Mouse (Mus musculus) inflammation-experienced regulatory T-cells, adult 6 months (primary cell): ENCODE results near the gene Sec24c. TPM values are rescaled to one million over a fixed set of nuclear protein-coding genes. Genes with fewer than 3 reads are reported as not detected.
"Not testable (repeated sequence)": the region's sequence is repeated elsewhere in the genome, so short reads cannot be mapped to it uniquely, and the experiment has no call there.

Experiments used
- ATAC-seq: one replicate; pipeline ENCODE4 v1.8.0; 2017
- polyA plus RNA-seq, 3 experiments: library from polyadenylated mRNA; unstranded; fragments of 100-300 nt; shearing (Covaris generic); gene quantifications; one replicate each; pipeline ENCODE4 v1.2.1; 2017

Sec24c gene
- polyA plus RNA-seq, 3 experiments from 2014 or later = 99.7 to 119 (median 115) TPM

DNA sequence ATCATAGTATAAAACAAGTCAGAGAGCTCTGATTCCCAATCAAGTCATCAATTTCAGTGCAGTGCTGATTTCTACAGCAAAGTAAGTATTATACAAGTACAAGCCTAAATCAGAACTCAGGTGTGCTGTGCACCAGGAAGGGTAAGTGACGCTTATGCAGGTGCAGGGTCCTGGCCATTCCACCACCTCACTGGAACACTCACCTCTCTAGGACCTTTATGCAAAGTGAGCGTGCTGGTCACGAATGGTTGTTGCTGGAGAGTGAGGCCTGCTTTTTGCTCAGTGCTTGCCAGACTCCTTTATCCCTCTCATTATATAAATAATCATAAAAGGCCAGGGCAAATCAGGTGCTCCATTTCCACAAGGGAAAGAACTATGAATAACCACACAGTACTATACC lies 26.3 kb downstream of the Sec24c start:
- no peak for ATAC-seq

DNA sequence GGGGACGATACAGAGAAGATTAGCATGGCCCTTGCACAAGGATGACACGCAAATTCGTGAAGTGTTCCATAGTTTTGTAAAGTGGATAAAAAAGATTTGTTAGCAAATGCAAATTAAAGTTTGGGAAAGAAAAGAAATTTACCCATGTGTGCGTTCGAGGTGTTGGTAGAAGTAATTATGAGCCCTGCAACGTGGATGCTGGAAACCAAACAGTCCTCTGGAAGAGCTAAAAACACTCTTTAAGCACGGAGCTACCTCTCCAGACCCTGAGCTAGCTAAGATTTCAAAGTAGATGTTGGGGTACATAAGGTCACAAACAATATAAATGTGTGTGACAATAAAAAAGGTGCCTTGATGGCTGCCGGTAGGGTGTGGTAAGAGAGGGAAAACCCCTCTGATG lies 27.4 kb downstream of the Sec24c start:
- ATAC-seq = no peak

DNA sequence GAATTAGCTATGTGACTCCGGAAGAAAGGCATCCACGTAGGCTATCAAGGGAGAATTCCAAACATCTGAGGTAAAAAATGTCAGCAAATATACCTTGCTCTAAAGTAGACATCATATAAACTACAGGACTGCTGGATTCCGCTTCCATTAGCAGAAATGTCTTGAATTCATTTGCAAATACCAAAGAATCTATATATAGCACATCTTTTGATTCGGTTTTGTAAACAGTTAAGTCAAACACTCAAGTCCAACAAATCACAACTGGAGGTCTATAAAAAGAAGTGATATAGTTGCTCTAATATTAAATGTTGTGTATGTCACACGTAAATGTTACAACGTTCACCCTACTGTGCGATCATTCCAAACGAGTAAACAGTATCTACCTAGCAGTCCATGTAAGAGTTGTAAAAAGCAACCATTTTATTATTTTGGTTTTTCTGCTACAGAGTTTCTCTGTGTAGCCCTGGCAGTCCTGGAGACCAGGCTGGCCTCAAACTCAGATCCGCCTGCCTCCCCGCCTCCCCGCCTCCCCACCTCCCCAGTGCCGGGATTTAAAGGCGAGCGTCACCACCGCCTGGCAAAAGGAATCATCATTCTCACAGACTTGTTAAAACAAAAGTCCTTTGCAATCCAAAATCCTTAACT lies 28.1 kb downstream of the Sec24c start:
- ATAC-seq = no peak

GRCm38 (mm10) chr14:20702741-20703381 lies 28.8 kb downstream of the Sec24c start, which contains the start of gene Chchd1:
Chchd1 (plus strand) TSS chr14:20703006.
- peak; percentile 65 for ATAC-seq

DNA sequence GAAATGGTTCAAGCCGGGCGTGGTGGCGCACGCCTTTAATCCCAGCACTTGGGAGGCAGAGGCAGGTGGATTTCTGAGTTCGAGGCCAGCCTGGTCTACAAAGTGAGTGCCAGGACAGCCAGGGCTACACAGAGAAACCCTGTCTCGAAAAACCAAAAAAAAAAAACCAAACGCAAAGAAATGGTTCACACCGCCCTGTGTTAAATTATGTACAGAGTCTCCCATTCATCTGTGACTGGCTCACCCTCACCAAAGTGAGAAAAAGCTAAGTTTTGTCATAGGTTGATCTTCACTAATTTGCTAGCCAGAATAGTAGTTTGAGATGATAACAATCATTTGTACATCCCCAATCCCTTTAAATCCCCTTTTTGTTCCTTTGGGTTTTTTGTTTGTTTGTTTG lies 29.4 kb downstream of the Sec24c start:
- ATAC-seq = not testable (repeated sequence)

GRCm38 (mm10) chr14:20707201-20708190 lies 33.4 kb downstream of the Sec24c start, which contains the start of gene Zswim8:
Zswim8 (plus strand) TSS chr14:20707552.
- ATAC-seq = peak; percentile 56

DNA sequence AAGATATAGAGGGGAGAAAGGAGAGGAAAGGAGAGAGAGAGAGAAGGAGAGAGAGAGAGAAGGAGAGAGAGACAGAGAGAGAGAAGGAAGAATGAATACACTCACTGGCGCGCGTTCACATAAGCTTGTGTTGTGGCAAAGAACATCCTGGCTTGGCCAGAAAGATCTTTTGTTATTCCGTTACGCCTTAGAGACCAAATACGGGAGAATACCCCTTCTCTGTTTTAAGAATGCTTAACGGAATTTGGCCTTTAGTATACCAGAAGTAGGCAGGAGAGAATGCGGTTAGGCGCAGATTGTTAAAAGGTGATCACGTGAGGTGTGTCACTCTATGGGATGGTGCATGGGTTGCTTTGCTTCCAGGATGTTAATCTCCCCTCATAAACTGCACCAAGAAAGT lies 34.1 kb downstream of the Sec24c start:
- ATAC-seq = peak; percentile 57

DNA sequence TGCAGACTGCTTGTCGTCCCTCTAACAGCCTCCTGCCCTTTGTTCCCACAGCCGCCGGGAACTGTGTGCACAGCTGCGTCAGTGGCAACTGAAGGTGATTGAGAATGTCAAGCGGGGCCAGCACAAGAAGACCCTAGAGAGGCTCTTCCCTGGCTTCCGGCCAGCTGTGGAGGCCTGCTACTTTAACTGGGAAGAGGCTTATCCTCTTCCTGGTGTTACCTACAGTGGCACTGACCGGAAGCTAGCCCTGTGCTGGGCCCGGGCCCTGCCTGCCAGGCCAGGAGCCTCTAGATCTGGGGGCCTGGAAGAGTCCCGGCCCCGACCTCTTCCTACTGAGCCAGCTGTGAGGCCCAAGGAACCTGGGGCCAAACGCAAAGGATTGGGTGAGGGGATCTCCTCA lies 39.7 kb downstream of the Sec24c start:
- ATAC-seq = no peak

- no peak for ATAC-seq
Measured at GRCm38 (mm10) chr14:20718443-20718842, 44.3 kb downstream of the Sec24c start.

DNA sequence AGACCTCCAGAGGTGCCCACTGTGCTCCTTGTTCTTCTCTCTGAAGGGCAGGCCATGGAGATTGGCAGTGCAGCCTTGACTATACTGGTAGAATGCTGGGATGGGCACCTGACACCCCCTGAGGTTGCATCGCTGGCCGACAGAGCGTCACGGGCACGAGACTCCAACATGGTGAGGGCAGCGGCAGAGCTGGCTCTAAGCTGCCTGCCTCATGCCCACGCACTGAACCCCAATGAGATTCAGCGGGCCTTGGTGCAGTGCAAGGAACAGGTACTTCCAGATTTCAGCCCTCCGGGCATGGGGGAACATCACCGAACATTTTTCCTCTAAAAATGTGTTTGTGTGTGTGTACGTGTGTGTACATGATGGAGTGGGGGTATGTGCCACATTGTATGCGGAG lies 45.7 kb downstream of the Sec24c start:
- no peak for ATAC-seq

DNA sequence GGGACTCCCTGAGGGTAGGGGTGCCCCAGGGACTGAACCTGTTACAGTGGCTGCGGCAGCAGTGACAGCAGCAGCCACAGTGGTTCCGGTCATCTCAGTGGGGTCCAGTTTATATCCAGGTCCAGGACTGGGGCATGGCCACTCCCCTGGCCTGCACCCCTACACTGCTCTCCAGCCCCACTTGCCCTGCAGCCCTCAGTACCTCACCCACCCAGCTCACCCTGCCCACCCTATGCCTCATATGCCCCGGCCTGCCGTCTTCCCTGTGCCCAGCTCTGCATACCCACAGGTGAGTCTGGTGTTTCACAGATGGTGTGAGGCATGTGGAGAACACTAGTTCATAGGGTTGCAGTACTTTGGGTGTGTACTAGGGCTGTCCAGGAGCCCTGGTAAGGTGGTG lies 47.3 kb downstream of the Sec24c start:
- ATAC-seq = no peak

GRCm38 (mm10) chr14:20723006-20723405 lies 48.9 kb downstream of the Sec24c start:
- no peak for ATAC-seq

- ATAC-seq = peak; percentile 70
Measured at GRCm38 (mm10) chr14:20724043-20724442, 49.9 kb downstream of the Sec24c start.

- ATAC-seq = no peak
Measured at GRCm38 (mm10) chr14:20725660-20726339, 51.7 kb downstream of the Sec24c start.

- ATAC-seq = no peak
Measured at GRCm38 (mm10) chr14:20729871-20730270, 55.8 kb downstream of the Sec24c start.

- ATAC-seq = no peak
Measured at GRCm38 (mm10) chr14:20730853-20731602, 56.9 kb downstream of the Sec24c start.

DNA sequence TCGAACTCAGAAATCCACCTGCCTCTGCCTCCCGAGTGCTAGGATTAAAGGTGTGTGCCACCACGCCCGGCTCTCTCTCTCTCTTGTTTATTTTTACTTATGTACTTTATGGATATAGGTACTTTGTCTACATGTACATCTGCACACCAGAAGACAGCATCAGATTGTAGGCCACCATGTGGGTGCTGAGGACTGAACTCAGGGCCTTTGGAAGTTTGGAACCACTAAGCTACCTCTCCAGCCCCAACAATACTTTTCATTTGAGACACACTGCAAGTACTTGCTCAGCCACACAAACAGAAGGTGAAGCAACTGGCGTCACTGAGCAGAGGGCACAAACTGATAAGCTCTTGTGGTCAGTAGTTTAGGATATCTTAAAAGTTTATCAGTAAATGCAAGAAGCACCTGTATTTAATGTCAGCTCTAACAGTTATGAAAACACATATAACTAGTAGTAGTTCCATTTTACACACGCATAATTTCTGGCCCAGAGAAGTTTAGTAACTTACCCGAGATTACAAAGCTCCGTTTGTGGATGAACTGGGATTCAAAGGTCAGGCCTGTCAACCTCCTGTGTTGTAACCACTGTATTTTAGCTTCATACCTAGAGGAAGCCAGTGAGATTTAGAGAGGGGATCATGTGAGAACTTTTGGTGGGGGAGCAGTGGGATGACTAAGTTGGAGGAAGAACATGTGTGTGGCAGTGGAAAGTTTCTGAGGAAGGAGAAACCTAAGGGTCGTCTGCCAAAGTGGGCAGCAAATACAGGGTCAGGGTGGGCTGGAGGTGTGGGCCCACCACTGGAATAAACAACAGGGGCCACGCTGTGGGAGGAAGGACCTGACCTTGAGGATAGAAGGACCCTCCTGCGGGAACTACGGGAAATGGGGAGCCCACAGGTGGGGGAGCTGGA lies 59.2 kb downstream of the Sec24c start:
- no peak for ATAC-seq

DNA sequence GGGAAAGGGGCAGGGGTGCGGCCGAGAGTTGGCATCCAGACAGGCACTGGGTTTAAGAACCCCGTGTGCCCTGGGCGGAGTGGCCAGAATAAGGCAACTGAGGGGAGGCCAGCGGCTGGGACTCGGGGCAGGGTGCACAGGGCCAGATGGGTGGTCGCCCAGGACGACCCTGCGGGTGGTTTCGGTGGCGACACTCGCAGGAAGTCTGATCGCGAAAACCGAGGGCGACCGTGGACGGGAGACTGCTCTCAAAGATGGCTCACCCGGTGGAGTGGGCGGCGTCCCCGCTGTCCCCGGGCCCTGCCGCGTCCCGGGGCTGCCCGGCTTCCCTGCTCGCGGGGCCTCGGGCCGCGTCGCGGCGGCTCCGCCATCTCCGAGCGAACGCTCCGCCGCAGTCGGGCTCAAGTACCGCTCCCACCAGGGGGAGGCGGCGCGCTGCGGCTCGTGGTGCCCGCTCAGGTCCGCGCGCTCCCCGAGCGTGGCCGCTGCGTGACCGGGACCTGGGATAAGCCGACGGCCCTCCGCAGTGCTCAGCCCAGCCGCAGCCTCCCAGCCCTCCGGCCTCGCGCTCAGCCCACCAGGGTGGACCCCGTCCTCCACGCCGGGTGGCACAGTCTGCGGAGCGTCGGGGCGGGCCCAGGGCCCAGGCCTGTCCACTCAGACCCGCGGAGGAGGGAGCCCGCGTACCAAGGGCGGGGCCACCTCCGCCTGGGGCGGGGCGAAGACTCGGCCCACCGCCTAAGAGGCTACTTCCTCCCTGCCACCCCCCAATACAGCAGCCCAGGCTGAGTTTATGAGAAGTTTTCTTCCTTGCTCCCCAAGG lies 60.1 kb downstream of the Sec24c start, which contains the start of gene Ndst2:
Gene Ndst2, minus strand, starts transcription at position 611 of the 823 bp plus-strand sequence.
- peak; percentile 95 for ATAC-seq

- ATAC-seq = no peak
Measured at GRCm38 (mm10) chr14:20735052-20735451, 60.9 kb downstream of the Sec24c start.
